9 mouse cellular contexts compared by ENCODE assay signal in the genomic region with DNA sequence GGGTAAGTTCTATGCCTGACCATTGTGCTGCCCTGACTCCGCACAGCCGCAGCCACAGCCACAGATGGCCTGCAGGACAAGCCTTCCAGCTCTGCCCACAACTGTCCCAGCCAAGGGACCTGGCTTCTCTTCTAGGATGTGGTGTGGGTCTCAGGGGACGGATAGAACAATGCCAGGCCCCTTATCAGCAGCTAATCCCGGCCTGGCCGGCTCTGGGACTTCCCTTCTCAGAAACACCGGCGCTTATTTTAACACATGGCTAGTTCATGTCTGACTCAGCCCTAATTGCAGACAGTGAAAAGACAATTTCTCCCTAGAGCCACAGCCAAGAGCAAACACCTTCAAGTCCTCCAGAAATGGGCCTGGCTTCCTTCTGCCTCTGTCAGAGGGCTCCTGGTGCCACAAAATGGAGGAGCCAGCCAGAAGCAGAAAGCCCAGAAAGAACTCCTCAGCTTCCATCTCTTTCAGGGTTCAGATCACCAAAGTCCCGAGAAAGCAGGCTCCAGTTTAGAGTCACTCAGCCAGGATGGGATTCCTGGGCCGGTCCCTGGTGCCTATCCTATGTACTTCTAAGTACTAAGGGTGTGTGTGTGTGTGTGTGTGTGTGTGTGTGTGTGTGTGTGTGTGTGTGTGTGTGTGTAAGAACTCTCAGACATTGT. TPM values are rescaled to one million over a fixed set of nuclear protein-coding genes. Genes with fewer than 3 reads are reported as not detected.
DNase-seq lines count a peak whose midpoint lies in the region; ATAC-seq lines count a peak whose summit lies in the region.
"Had no signal": no experiment of that assay in that cellular context is flagged by ENCODE, and none has a peak within 500 bp of the region (broad histone marks: within the 10 kb centered on the region; RNA-seq: fewer than 3 reads in every experiment).

No protein-coding gene starts in this region.

- H3K9ac ChIP-seq in hindbrain, embryonic 11.5 days (ENCODE audit: low read depth, low read length), result no peak overlapping the region
- no peak overlapping the region for H3K9ac ChIP-seq in embryonic facial prominence, embryonic 11.5 days (replicated peaks; ENCODE audit: low read length)
- no peak overlapping the region for H3K9ac ChIP-seq in kidney, embryonic 15.5 days

- no peak for DNase-seq in hindbrain, embryonic 10.5 days (ENCODE audit: low spot score)
- DNase-seq in hindbrain, embryonic 11.5 days (ENCODE audit: low spot score), result no peak
- DNase-seq in embryonic facial prominence, embryonic 11.5 days (ENCODE audit: low spot score), result peak; percentile 5
- peak; percentile 49 for DNase-seq in lung, postnatal 25 days (ENCODE audit: low spot score)
- DNase-seq in right cerebral cortex, postnatal 10 days (ENCODE audit: low spot score in 2 of 2), result no peak
- DNase-seq in layer of hippocampus, postnatal 14 days (ENCODE audit: low spot score in 2 of 2), result no peak
- no peak for DNase-seq in right cerebral cortex, adult 18-20 months

- no peaks in the 10 kb centered on the region for H3K36me3 ChIP-seq in hindbrain, embryonic 10.5 days
- H3K36me3 ChIP-seq in hindbrain, embryonic 11.5 days (ENCODE audit: control insufficient read depth, insufficient read depth, low read length), result no peaks in the 10 kb centered on the region
- H3K36me3 ChIP-seq in embryonic facial prominence, embryonic 11.5 days (replicated peaks; ENCODE audit: control insufficient read depth, insufficient read depth, low read depth, low read length), result no peaks in the 10 kb centered on the region
- H3K36me3 ChIP-seq in kidney, embryonic 15.5 days, result no peaks in the 10 kb centered on the region
- H3K36me3 ChIP-seq: G1E had no signal

- H3K27me3 ChIP-seq in hindbrain, embryonic 10.5 days (ENCODE audit: insufficient read depth, poor library complexity, severe bottlenecking), result no peaks in the 10 kb centered on the region
- no peaks in the 10 kb centered on the region for H3K27me3 ChIP-seq in hindbrain, embryonic 11.5 days (ENCODE audit: control insufficient read depth, insufficient read depth, low read length)
- no peaks in the 10 kb centered on the region for H3K27me3 ChIP-seq in embryonic facial prominence, embryonic 11.5 days (ENCODE audit: control insufficient read depth, insufficient read depth, low read length)
- H3K27me3 ChIP-seq in kidney, embryonic 15.5 days, result no peaks in the 10 kb centered on the region

- no peak for ATAC-seq in hindbrain, embryonic 11.5 days (ENCODE audit: low FRiP score)
- no peak for ATAC-seq in embryonic facial prominence, embryonic 11.5 days (replicated peaks; ENCODE audit: insufficient number of reproducible peaks, low FRiP score, low TSS enrichment, low read depth)
- ATAC-seq in kidney, embryonic 15.5 days (replicated peaks; ENCODE audit: low FRiP score), result peak; percentile 21; the same call in 1 of the 2 replicates

- 0 out of 2 replicates have a peak, but pooled peaks cover 2% of the 10 kb centered on the region for H3K9me3 ChIP-seq in hindbrain, embryonic 10.5 days
- H3K9me3 ChIP-seq in hindbrain, embryonic 11.5 days (ENCODE audit: control insufficient read depth, low read length), result no peaks in the 10 kb centered on the region
- no peaks in the 10 kb centered on the region for H3K9me3 ChIP-seq in embryonic facial prominence, embryonic 11.5 days (replicated peaks; ENCODE audit: control insufficient read depth, low read length)
- H3K9me3 ChIP-seq in kidney, embryonic 15.5 days (replicated peaks), result no peaks in the 10 kb centered on the region

- WGBS in hindbrain, embryonic 10.5 days, result 84% methylated on average over 9 of the region's 9 CpGs
- WGBS in hindbrain, embryonic 11.5 days, result 79% methylated on average over 9 of the region's 9 CpGs
- WGBS in embryonic facial prominence, embryonic 11.5 days, result 79% methylated on average over 9 of the region's 9 CpGs
- WGBS in kidney, embryonic 15.5 days, result 66% methylated on average over 9 of the region's 9 CpGs

- peaks cover 12% of the 10 kb centered on the region; the same call in 1 of the 2 replicates for H3K4me1 ChIP-seq in hindbrain, embryonic 10.5 days (replicated peaks)
- H3K4me1 ChIP-seq in hindbrain, embryonic 11.5 days (replicated peaks; ENCODE audit: control insufficient read depth, insufficient read depth, low read length), result no peaks in the 10 kb centered on the region
- H3K4me1 ChIP-seq in embryonic facial prominence, embryonic 11.5 days (ENCODE audit: control insufficient read depth, insufficient read depth, low read length), result no peaks in the 10 kb centered on the region
- H3K4me1 ChIP-seq in kidney, embryonic 15.5 days, result peaks cover 10% of the 10 kb centered on the region

- no peak overlapping the region for H3K4me2 ChIP-seq in hindbrain, embryonic 11.5 days (replicated peaks; ENCODE audit: low read depth, low read length)
- no peak overlapping the region for H3K4me2 ChIP-seq in embryonic facial prominence, embryonic 11.5 days (ENCODE audit: low read depth, low read length)
- H3K4me2 ChIP-seq in kidney, embryonic 15.5 days, result no peak overlapping the region

- peak overlapping the region; percentile 59 for H3K27ac ChIP-seq in hindbrain, embryonic 10.5 days
- H3K27ac ChIP-seq in hindbrain, embryonic 11.5 days (ENCODE audit: low read depth, low read length), result no peak overlapping the region
- H3K27ac ChIP-seq in embryonic facial prominence, embryonic 11.5 days (replicated peaks; ENCODE audit: low read depth, low read length), result no peak overlapping the region
- H3K27ac ChIP-seq in kidney, embryonic 15.5 days, result peak overlapping the region; percentile 52

- H3K4me3 ChIP-seq in hindbrain, embryonic 10.5 days, result no peak overlapping the region
- no peak overlapping the region for H3K4me3 ChIP-seq in hindbrain, embryonic 11.5 days (ENCODE audit: low read depth, low read length)
- no peak overlapping the region for H3K4me3 ChIP-seq in embryonic facial prominence, embryonic 11.5 days (ENCODE audit: low read depth, low read length)
- H3K4me3 ChIP-seq in kidney, embryonic 15.5 days (replicated peaks), result no peak overlapping the region

RNA-seq across cellular contexts. Expression of a gene that starts 26.8 kb away (rescaled TPM):
- not detected in 2 replicates for polyA plus RNA-seq in hindbrain, embryonic 10.5 days (2016; fragmentation: Nextera tagmentation; extraction: Ambion mirVana)
- not detected in 2 replicates for polyA plus RNA-seq in hindbrain, embryonic 11.5 days (2014; fragmentation: Nextera tagmentation; extraction: Ambion mirVana)
- polyA plus RNA-seq in embryonic facial prominence, embryonic 11.5 days (2014; fragmentation: Nextera tagmentation; extraction: Ambion mirVana), result not detected in 2 replicates
- not detected in 2 replicates for polyA plus RNA-seq in kidney, embryonic 15.5 days (2015; fragmentation: Nextera tagmentation; extraction: Ambion mirVana)
- total RNA-seq in layer of hippocampus, postnatal 14 days (2021), result not detected
- total RNA-seq: G1E had no signal
- polyA plus RNA-seq: G1E had no signal

RNA-seq across cellular contexts. Expression of a gene that starts 42.3 kb away (rescaled TPM):
- polyA plus RNA-seq in hindbrain, embryonic 10.5 days (2016; fragmentation: Nextera tagmentation; extraction: Ambion mirVana), result 15.9 and 16.6 TPM in 2 replicates
- polyA plus RNA-seq in hindbrain, embryonic 11.5 days (2014; fragmentation: Nextera tagmentation; extraction: Ambion mirVana), result 9.2 and 9.6 TPM in 2 replicates
- polyA plus RNA-seq in embryonic facial prominence, embryonic 11.5 days (2014; fragmentation: Nextera tagmentation; extraction: Ambion mirVana), result 10.2 and 11.3 TPM in 2 replicates
- 18.5 and 18.9 TPM in 2 replicates for polyA plus RNA-seq in kidney, embryonic 15.5 days (2015; fragmentation: Nextera tagmentation; extraction: Ambion mirVana)
- total RNA-seq in layer of hippocampus, postnatal 14 days (2021), result 1 to 10 TPM; 3.3 to 4.5 TPM
- total RNA-seq: G1E had no signal

Comparison
In these comparisons a context has a peak if more than half of its experiments do, and no peak if none do; other contexts are left out.
1. H3K27ac ChIP-seq: peak in hindbrain, embryonic 10.5 days (single experiment) and kidney, embryonic 15.5 days (single experiment); none in hindbrain, embryonic 11.5 days (single experiment) and embryonic facial prominence, embryonic 11.5 days (single experiment).
2. DNase-seq: peak in embryonic facial prominence, embryonic 11.5 days (single experiment) and lung, postnatal 25 days (single experiment); none in hindbrain, embryonic 10.5 days (single experiment), hindbrain, embryonic 11.5 days (single experiment), right cerebral cortex, postnatal 10 days (0 of 2), layer of hippocampus, postnatal 14 days (0 of 2) and right cerebral cortex, adult 18-20 months (single experiment).